Mouse (Mus musculus) G1E (cell line): ENCODE results near the gene Gm10217. TPM values are rescaled to one million over a fixed set of nuclear protein-coding genes. Genes with fewer than 3 reads are reported as not detected.

Experiments used
- ATAC-seq: 2 replicates; pipeline ENCODE4 v1.8.0; 2016; ENCODE audit warnings: mild to moderate bottlenecking; ENCODE audit not compliant: insufficient number of reproducible peaks, poor library complexity, low FRiP score, severe bottlenecking; ENCODE audit errors: extremely low read depth
- DNase-seq: peaks from one replicate; pipeline ENCODE4 v3.0.0; 2012; ENCODE audit warnings: low spot score
- H3K27me3 ChIP-seq: 2 replicates; pipeline ENCODE4 v1.6.1; 2012; ENCODE audit warnings: mild to moderate bottlenecking, low read length, inconsistent platforms; ENCODE audit not compliant: insufficient read depth
- H3K36me3 ChIP-seq: replicated peaks from 2 replicates; pipeline ENCODE3; 2012; ENCODE audit warnings: mild to moderate bottlenecking, inconsistent platforms
- H3K4me1 ChIP-seq: 2 replicates; pipeline ENCODE4 v1.6.1; 2012; ENCODE audit warnings: low read depth, low read length, inconsistent platforms, mixed read lengths; ENCODE audit not compliant: insufficient read depth
- H3K4me3 ChIP-seq: 2 replicates; pipeline ENCODE4 v1.5.1; 2012; ENCODE audit warnings: low read depth, mild to moderate bottlenecking, inconsistent platforms, low read length, moderate library complexity, mixed read lengths
- H3K9me3 ChIP-seq: replicated peaks from 2 replicates; pipeline ENCODE4 v1.6.1; 2012; ENCODE audit warnings: inconsistent platforms
- CTCF ChIP-seq: IDR thresholded peaks from 2 replicates; pipeline ENCODE4 v1.5.1; 2012; ENCODE audit warnings: low read depth, low read length, inconsistent platforms, mixed read lengths
- GATA1 ChIP-seq: IDR thresholded peaks from 2 replicates; pipeline ENCODE4 v1.6.1; 2012; ENCODE audit warnings: borderline replicate concordance, low read length, inconsistent platforms, mixed read lengths
- GATA2 ChIP-seq: IDR thresholded peaks from 2 replicates; pipeline ENCODE4 v1.6.1; 2012; ENCODE audit warnings: low read depth, low read length, inconsistent platforms, borderline replicate concordance
- POLR2AphosphoS5 ChIP-seq: IDR thresholded peaks from 2 replicates; pipeline ENCODE4 v1.6.1; 2012; ENCODE audit warnings: low read depth, low read length, inconsistent platforms; ENCODE audit not compliant: insufficient replicate concordance
- TAL1 ChIP-seq: conservative IDR thresholded peaks from 2 replicates; pipeline ENCODE4 v1.6.1; 2012; ENCODE audit warnings: low read depth, low read length, inconsistent platforms, mixed read lengths
- polyA plus RNA-seq: library from polyadenylated mRNA; stranded (reverse); fragments of >175 nt; gene quantifications from 2 replicates; pipeline ENCODE4 v1.2.3, GENCODE M21; 2012
- total RNA-seq, 2 experiments: library from RNA; stranded (forward) in 1 of 2; stranded (reverse) in 1 of 2; fragments of 200-1000 nt in 1 of 2; fragments of >200 nt in 1 of 2; fragmentation: Nextera tagmentation in 1 of 2; gene quantifications; 2 replicates each; pipeline ENCODE4 v1.2.3; 2014 to 2017

The Gm10217 gene
- total RNA-seq (2014; fragmentation: Nextera tagmentation) (not detected in 2 replicates), total RNA-seq (2017) (not detected in 2 replicates), polyA plus RNA-seq (not detected in 2 replicates)

DNA sequence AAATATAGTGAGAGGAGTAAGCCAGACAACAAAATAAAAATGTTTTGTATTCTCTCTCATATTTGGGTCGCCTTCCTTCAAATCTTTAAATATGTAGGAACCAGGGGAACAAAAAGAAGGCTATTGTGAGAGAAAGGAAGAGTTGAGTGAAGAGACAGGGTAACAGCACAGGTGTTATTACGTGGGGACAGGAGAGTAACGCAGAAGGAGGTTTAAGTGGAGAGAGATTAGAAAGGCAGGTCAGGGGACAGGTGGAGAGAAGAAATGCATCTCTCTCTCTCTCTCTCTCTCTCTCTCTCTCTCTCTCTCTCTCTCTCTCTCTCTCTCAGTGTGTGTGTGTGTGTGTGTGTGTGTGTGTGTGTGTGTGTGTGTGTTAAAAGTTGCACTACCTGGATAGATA is at the start of gene Gm10217:
Gene Gm10217 (plus strand): TSS at position 301 of the 400 bp plus-strand sequence.
- H3K4me3 ChIP-seq: no peak within 1 kb of the TSS
- H3K36me3 ChIP-seq: no peaks in the 10 kb centered on the region
- TF ChIP-seq CTCF: no peak
- no peak for TF ChIP-seq GATA1
- TF ChIP-seq POLR2AphosphoS5: no peak
- TF ChIP-seq GATA2: no peak
- no peak for TF ChIP-seq TAL1
- H3K9me3 ChIP-seq: no peaks in the 10 kb centered on the region
- no peaks in the 10 kb centered on the region for H3K4me1 ChIP-seq
- no peaks in the 10 kb centered on the region for H3K27me3 ChIP-seq
- no peak for ATAC-seq
- no peak for DNase-seq

DNA sequence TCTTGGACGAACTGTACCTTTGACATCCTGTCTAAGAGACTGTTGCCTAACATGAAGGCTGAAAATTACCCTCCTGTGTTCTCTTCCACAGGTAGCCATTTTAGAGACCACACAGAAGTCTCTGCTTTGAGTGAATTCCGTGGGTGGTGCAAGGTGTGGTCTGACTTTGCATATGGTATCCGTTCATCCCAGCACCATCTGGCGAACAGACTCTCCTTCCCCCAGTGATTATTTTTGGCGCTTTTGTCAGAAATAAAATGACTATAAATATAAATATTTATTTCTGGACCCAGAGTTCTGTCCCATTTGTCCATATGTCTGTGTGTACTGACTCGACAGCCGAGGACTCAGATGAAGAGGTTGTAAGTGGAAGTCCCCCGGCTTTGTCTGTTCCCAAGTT is 39.3 kb upstream of the Gm10217 start:
- TF ChIP-seq CTCF (no peak), POLR2AphosphoS5 (no peak), GATA1 (no peak), GATA2 (no peak), TAL1 (no peak)
- no peaks in the 10 kb centered on the region for H3K4me1 ChIP-seq

DNA sequence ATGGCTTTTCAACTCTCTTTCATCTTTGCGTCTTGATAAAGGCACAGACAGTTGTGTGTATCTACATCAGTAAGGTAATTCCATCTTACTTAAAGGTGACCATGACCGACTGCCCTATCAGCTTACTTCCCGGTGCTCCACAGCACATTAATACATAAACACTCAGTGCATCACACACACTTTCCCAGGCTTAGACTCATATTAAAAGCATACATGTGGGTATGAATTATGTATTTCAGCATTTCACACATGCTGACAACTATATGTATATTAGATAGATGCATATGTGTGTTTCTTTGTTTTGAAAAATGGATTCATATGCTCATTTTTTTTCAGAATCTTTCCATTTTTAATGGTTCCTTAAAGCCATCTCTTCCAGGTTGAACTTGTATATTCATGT is 23.8 kb upstream of the Gm10217 start:
- ATAC-seq (no peak), DNase-seq (no peak)
- Histone ChIP-seq H3K27me3 (no peaks in the 10 kb centered on the region), H3K4me3 (no peak overlapping the region), H3K36me3 (no peaks in the 10 kb centered on the region), H3K4me1 (no peaks in the 10 kb centered on the region), H3K9me3 (no peaks in the 10 kb centered on the region)
- TF ChIP-seq CTCF: no peak
- no peak for TF ChIP-seq GATA1
- no peak for TF ChIP-seq TAL1
- no peak for TF ChIP-seq GATA2
- TF ChIP-seq POLR2AphosphoS5: no peak

More for the DNA sequence above, 39.3 kb upstream of the Gm10217 start:
- Histone ChIP-seq H3K4me3 (no peak overlapping the region), H3K27me3 (no peaks in the 10 kb centered on the region), H3K36me3 (no peaks in the 10 kb centered on the region), H3K9me3 (no peaks in the 10 kb centered on the region)
- ATAC-seq: no peak
- no peak for DNase-seq

DNA sequence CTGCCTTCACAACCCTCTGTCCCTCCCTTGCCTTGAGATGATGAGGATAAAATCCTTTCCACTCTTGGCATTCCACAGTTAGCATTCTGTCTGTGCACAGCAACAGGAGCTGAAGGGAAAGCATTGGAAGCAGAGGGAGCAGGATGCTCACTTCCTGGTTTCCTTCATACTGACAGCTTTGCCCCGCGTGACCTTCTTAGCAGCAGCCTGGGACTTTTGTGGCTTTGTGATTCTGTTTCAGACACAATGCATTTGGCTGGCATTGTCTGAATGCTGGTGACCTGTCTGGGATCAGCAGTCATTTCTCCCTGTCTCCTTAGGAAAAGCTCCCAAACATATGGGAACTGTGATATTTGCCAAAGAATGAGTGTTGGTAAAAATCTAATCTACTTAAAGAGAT is 4.8 kb upstream of the Gm10217 start:
- Histone ChIP-seq H3K27me3 (no peaks in the 10 kb centered on the region), H3K4me3 (no peak overlapping the region), H3K36me3 (no peaks in the 10 kb centered on the region), H3K4me1 (no peaks in the 10 kb centered on the region), H3K9me3 (no peaks in the 10 kb centered on the region)
- no peak for TF ChIP-seq GATA2
- TF ChIP-seq CTCF: no peak
- DNase-seq (no peak), ATAC-seq (no peak)

DNA sequence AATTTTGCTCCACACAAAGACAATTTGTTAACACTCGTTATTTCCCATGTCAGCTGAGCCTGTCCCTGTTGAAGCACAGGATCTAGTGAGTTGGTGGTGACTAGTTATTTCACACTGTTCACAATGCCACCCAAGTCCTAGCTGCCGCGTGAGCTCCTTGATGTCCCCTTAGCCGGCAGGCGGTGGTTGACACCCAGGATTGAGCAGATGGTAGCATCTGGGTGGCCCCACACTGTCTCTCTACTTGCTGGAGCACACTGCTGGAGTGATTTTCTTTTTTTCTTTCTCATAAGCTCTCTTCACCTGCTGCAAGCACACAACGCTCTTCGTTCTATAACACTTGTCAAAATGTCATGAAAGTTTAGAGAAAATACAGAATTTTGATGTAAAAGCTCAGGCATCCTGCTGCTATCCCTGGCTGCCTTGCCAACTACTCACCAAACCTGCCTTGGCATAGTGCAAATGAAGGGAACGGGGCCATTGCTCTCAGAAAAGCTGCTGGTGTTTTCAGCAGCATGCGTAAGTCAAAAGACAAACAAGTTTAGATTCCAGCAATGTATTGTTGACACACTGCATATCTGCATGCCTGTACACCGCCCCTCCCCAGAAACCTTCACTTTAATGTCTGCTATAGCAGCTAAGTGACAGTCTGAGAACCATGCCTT is 3.4 kb upstream of the Gm10217 start:
- ATAC-seq: no peak
- Histone ChIP-seq H3K27me3 (no peaks in the 10 kb centered on the region), H3K9me3 (no peaks in the 10 kb centered on the region), H3K36me3 (no peaks in the 10 kb centered on the region), H3K4me3 (no peak overlapping the region), H3K4me1 (no peaks in the 10 kb centered on the region)
- TF ChIP-seq CTCF: no peak
- no peak for TF ChIP-seq GATA2
- TF ChIP-seq TAL1: no peak
- TF ChIP-seq POLR2AphosphoS5: no peak
- no peak for TF ChIP-seq GATA1
- DNase-seq: no peak

DNA sequence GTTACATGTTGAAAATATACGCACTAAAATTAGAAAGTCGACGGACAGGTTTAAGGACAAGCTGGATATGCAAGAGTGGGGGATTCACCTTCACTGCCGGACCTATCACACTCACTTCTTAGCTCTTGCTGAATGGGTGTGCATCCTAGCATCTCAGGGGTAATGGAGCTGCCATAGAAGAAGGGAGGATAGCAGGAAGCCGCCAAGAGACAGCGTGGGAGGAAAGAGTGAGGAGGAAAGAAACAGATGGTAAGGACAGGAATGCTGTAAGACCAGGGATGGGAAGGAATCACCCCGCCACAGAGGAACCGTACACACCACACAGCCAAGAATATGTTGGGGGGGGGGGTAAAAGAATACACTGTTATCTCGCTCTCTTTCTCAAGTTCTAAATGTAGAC is 1.1 kb downstream of the Gm10217 start:
- Histone ChIP-seq H3K4me3 (no peak overlapping the region), H3K36me3 (no peaks in the 10 kb centered on the region), H3K9me3 (no peaks in the 10 kb centered on the region), H3K4me1 (no peaks in the 10 kb centered on the region), H3K27me3 (no peaks in the 10 kb centered on the region)
- TF ChIP-seq GATA2 (no peak), TAL1 (no peak), GATA1 (no peak), POLR2AphosphoS5 (no peak), CTCF (no peak)
- ATAC-seq (no peak), DNase-seq (no peak)

DNA sequence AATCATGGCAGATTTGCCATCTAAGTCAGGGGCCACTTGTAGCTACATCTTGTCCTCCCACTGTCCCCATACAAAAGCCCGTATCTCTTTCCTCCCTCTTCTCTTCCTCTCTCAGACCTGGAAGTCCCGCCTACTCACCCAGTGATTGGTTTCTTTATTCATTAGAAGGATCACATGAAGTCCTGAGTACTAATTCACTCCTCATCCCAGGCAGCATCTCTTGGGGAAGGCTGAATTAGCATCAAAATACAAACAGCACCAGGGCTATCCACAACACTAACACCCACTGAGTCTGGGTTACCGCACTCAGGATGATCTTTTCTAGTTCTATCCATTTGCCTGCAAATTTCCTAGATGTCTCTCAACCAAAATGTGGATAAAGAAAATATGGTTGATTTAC is 4.0 kb downstream of the Gm10217 start:
- H3K36me3 ChIP-seq: no peaks in the 10 kb centered on the region
- ATAC-seq: no peak
- no peaks in the 10 kb centered on the region for H3K27me3 ChIP-seq
- no peak for TF ChIP-seq TAL1
- TF ChIP-seq GATA1: no peak
- TF ChIP-seq POLR2AphosphoS5: no peak
- TF ChIP-seq CTCF: no peak
- no peak for TF ChIP-seq GATA2
- no peaks in the 10 kb centered on the region for H3K4me1 ChIP-seq
- H3K9me3 ChIP-seq: no peaks in the 10 kb centered on the region
- no peak overlapping the region for H3K4me3 ChIP-seq
- DNase-seq: no peak
